Mouse (Mus musculus): ENCODE measurements around the gene Eif3d. TPM values are rescaled to one million over a fixed set of nuclear protein-coding genes. Genes with fewer than 3 reads are reported as not detected.
"Not testable (repeated sequence)": the region's sequence is repeated elsewhere in the genome, so short reads cannot be mapped to it uniquely, and the experiment has no call there.

Gene Eif3d
- polyA plus RNA-seq (2014; fragmentation: Nextera tagmentation; extraction: Ambion mirVana): 249 and 259 TPM in 2 replicates

GRCm38 (mm10) chr15:77970470-77971292 lies at the start of gene Eif3d:
Gene Eif3d (minus strand): TSS chr15:77970813.
- Histone ChIP-seq H3K9ac (ENCODE audit: low read length) (peak within 1 kb of the TSS; percentile 92), H3K4me2 (ENCODE audit: low read depth, severe bottlenecking) (peak within 1 kb of the TSS; percentile 90), H3K27ac (replicated peaks; ENCODE audit: low read depth, low read length) (peak within 1 kb of the TSS; percentile 97), H3K4me3 (ENCODE audit: low read depth, low read length) (peak within 1 kb of the TSS; percentile 92), H3K4me1 (ENCODE audit: control insufficient read depth, insufficient read depth, low read length) (peaks cover 5% of the 10 kb centered on the region; the same call in 1 of the 2 replicates), H3K36me3 (ENCODE audit: control insufficient read depth, insufficient read depth, low read length) (peaks cover 21% of the 10 kb centered on the region), H3K9me3 (ENCODE audit: control insufficient read depth, low read length) (no peaks in the 10 kb centered on the region), H3K27me3 (ENCODE audit: control insufficient read depth, insufficient read depth, low read length) (no peaks in the 10 kb centered on the region)
- peak; percentile 95 for DNase-seq (ENCODE audit: low spot score)
- WGBS: under 1% methylated on average over 72 of the region's 72 CpGs
- peak; percentile 76 for ATAC-seq (ENCODE audit: insufficient number of reproducible peaks, low FRiP score, low TSS enrichment, low read depth)

- no peaks in the 10 kb centered on the region for H3K36me3 ChIP-seq (ENCODE audit: control insufficient read depth, insufficient read depth, low read length)
- WGBS: 89% methylated on average over 1 of the region's 1 CpGs
These were observed 43.4 kb upstream of the Eif3d start for GRCm38 (mm10) chr15:78014046-78014445.

GRCm38 (mm10) chr15:78008206-78008605 lies 37.6 kb upstream of the Eif3d start:
- not testable (repeated sequence) for H3K4me1 ChIP-seq (ENCODE audit: control insufficient read depth, insufficient read depth, low read length); DNase-seq (ENCODE audit: low spot score); H3K4me2 ChIP-seq (ENCODE audit: low read depth, severe bottlenecking); H3K4me3 ChIP-seq (ENCODE audit: low read depth, low read length); H3K36me3 ChIP-seq (ENCODE audit: control insufficient read depth, insufficient read depth, low read length); H3K27me3 ChIP-seq (ENCODE audit: control insufficient read depth, insufficient read depth, low read length); H3K27ac ChIP-seq (replicated peaks; ENCODE audit: low read depth, low read length); ATAC-seq (ENCODE audit: insufficient number of reproducible peaks, low FRiP score, low TSS enrichment, low read depth); H3K9ac ChIP-seq (ENCODE audit: low read length); H3K9me3 ChIP-seq (ENCODE audit: control insufficient read depth, low read length)
- WGBS: 84% methylated on average over 8 of the region's 8 CpGs

More at GRCm38 (mm10) chr15:78014046-78014445, 43.4 kb upstream of the Eif3d start:
- Histone ChIP-seq H3K9me3 (ENCODE audit: control insufficient read depth, low read length) (no peaks in the 10 kb centered on the region), H3K4me1 (ENCODE audit: control insufficient read depth, insufficient read depth, low read length) (no peaks in the 10 kb centered on the region), H3K4me3 (ENCODE audit: low read depth, low read length) (no peak overlapping the region), H3K27me3 (ENCODE audit: control insufficient read depth, insufficient read depth, low read length) (no peaks in the 10 kb centered on the region), H3K27ac (replicated peaks; ENCODE audit: low read depth, low read length) (no peak overlapping the region), H3K9ac (ENCODE audit: low read length) (no peak overlapping the region), H3K4me2 (ENCODE audit: low read depth, severe bottlenecking) (no peak overlapping the region)
- DNase-seq (ENCODE audit: low spot score) (no peak), ATAC-seq (ENCODE audit: insufficient number of reproducible peaks, low FRiP score, low TSS enrichment, low read depth) (no peak)

- Histone ChIP-seq H3K27ac (replicated peaks; ENCODE audit: low read depth, low read length) (no peak overlapping the region), H3K4me1 (ENCODE audit: control insufficient read depth, insufficient read depth, low read length) (no peaks in the 10 kb centered on the region), H3K27me3 (ENCODE audit: control insufficient read depth, insufficient read depth, low read length) (no peaks in the 10 kb centered on the region), H3K36me3 (ENCODE audit: control insufficient read depth, insufficient read depth, low read length) (no peaks in the 10 kb centered on the region), H3K9ac (ENCODE audit: low read length) (no peak overlapping the region), H3K4me2 (ENCODE audit: low read depth, severe bottlenecking) (no peak overlapping the region), H3K9me3 (ENCODE audit: control insufficient read depth, low read length) (no peaks in the 10 kb centered on the region), H3K4me3 (ENCODE audit: low read depth, low read length) (no peak overlapping the region)
- DNase-seq (ENCODE audit: low spot score) (no peak), ATAC-seq (ENCODE audit: insufficient number of reproducible peaks, low FRiP score, low TSS enrichment, low read depth) (no peak)
- 47% methylated on average over 9 of the region's 9 CpGs for WGBS
These were observed 33.3 kb upstream of the Eif3d start for GRCm38 (mm10) chr15:78003929-78004328.

GRCm38 (mm10) chr15:78001400-78001799 lies 30.8 kb upstream of the Eif3d start:
- Histone ChIP-seq H3K4me3 (ENCODE audit: low read depth, low read length) (no peak overlapping the region), H3K4me2 (ENCODE audit: low read depth, severe bottlenecking) (no peak overlapping the region), H3K36me3 (ENCODE audit: control insufficient read depth, insufficient read depth, low read length) (no peaks in the 10 kb centered on the region), H3K9ac (ENCODE audit: low read length) (no peak overlapping the region), H3K27ac (replicated peaks; ENCODE audit: low read depth, low read length) (no peak overlapping the region), H3K27me3 (ENCODE audit: control insufficient read depth, insufficient read depth, low read length) (no peaks in the 10 kb centered on the region), H3K4me1 (ENCODE audit: control insufficient read depth, insufficient read depth, low read length) (no peaks in the 10 kb centered on the region), H3K9me3 (ENCODE audit: control insufficient read depth, low read length) (no peaks in the 10 kb centered on the region)
- no peak for DNase-seq (ENCODE audit: low spot score)
- ATAC-seq (ENCODE audit: insufficient number of reproducible peaks, low FRiP score, low TSS enrichment, low read depth): no peak
- WGBS: 29% methylated on average over 5 of the region's 5 CpGs

- DNase-seq (ENCODE audit: low spot score) (no peak), ATAC-seq (ENCODE audit: insufficient number of reproducible peaks, low FRiP score, low TSS enrichment, low read depth) (no peak)
- H3K9me3 ChIP-seq (ENCODE audit: control insufficient read depth, low read length): no peaks in the 10 kb centered on the region
- no peak overlapping the region for H3K4me2 ChIP-seq (ENCODE audit: low read depth, severe bottlenecking)
- H3K27ac ChIP-seq (replicated peaks; ENCODE audit: low read depth, low read length): no peak overlapping the region
- 79% methylated on average over 5 of the region's 5 CpGs for WGBS
- no peaks in the 10 kb centered on the region for H3K27me3 ChIP-seq (ENCODE audit: control insufficient read depth, insufficient read depth, low read length)
- no peak overlapping the region for H3K9ac ChIP-seq (ENCODE audit: low read length)
- no peak overlapping the region for H3K4me3 ChIP-seq (ENCODE audit: low read depth, low read length)
- no peaks in the 10 kb centered on the region for H3K4me1 ChIP-seq (ENCODE audit: control insufficient read depth, insufficient read depth, low read length)
- no peaks in the 10 kb centered on the region for H3K36me3 ChIP-seq (ENCODE audit: control insufficient read depth, insufficient read depth, low read length)
These were observed 17.9 kb upstream of the Eif3d start for GRCm38 (mm10) chr15:77988541-77988940.

GRCm38 (mm10) chr15:77983391-77983790 lies 12.8 kb upstream of the Eif3d start:
- Histone ChIP-seq H3K4me1 (ENCODE audit: control insufficient read depth, insufficient read depth, low read length) (no peaks in the 10 kb centered on the region), H3K9ac (ENCODE audit: low read length) (no peak overlapping the region), H3K9me3 (ENCODE audit: control insufficient read depth, low read length) (no peaks in the 10 kb centered on the region), H3K4me2 (ENCODE audit: low read depth, severe bottlenecking) (no peak overlapping the region), H3K4me3 (ENCODE audit: low read depth, low read length) (no peak overlapping the region), H3K27ac (replicated peaks; ENCODE audit: low read depth, low read length) (no peak overlapping the region), H3K27me3 (ENCODE audit: control insufficient read depth, insufficient read depth, low read length) (no peaks in the 10 kb centered on the region), H3K36me3 (ENCODE audit: control insufficient read depth, insufficient read depth, low read length) (no peaks in the 10 kb centered on the region)
- whole genome bisulfite sequencing: 31% methylated on average over 3 of the region's 3 CpGs
- ATAC-seq (ENCODE audit: insufficient number of reproducible peaks, low FRiP score, low TSS enrichment, low read depth) (no peak), DNase-seq (ENCODE audit: low spot score) (no peak)

- Histone ChIP-seq H3K4me3 (ENCODE audit: low read depth, low read length) (no peak overlapping the region), H3K27ac (replicated peaks; ENCODE audit: low read depth, low read length) (no peak overlapping the region), H3K4me2 (ENCODE audit: low read depth, severe bottlenecking) (no peak overlapping the region), H3K36me3 (ENCODE audit: control insufficient read depth, insufficient read depth, low read length) (no peaks in the 10 kb centered on the region), H3K9ac (ENCODE audit: low read length) (no peak overlapping the region), H3K9me3 (ENCODE audit: control insufficient read depth, low read length) (no peaks in the 10 kb centered on the region), H3K4me1 (ENCODE audit: control insufficient read depth, insufficient read depth, low read length) (no peaks in the 10 kb centered on the region), H3K27me3 (ENCODE audit: control insufficient read depth, insufficient read depth, low read length) (no peaks in the 10 kb centered on the region)
- DNase-seq (ENCODE audit: low spot score) (peak; percentile 81), ATAC-seq (ENCODE audit: insufficient number of reproducible peaks, low FRiP score, low TSS enrichment, low read depth) (no peak)
- WGBS: 24% methylated on average over 18 of the region's 18 CpGs
These were observed 11.8 kb upstream of the Eif3d start for GRCm38 (mm10) chr15:77982195-77982939.

Data from limb, embryonic 11.5 days (tissue).